9 mouse cellular contexts compared by ENCODE assay signal in genomic region chr7:109438781-109439591, GRCm38 (mm10). TPM values are rescaled to one million over a fixed set of nuclear protein-coding genes. Genes with fewer than 3 reads are reported as not detected.
DNase-seq lines count a peak whose midpoint lies in the region; TF ChIP-seq lines count a peak whose summit lies in the region.
"Had no signal": no experiment of that assay in that cellular context is flagged by ENCODE, and none has a peak within 500 bp of the region (broad histone marks: within the 10 kb centered on the region; RNA-seq: fewer than 3 reads in every experiment).

TSS of gene Stk33 (minus strand) at chr7:109439081.

- H3K27me3 ChIP-seq in embryonic facial prominence, embryonic 10.5 days (replicated peaks; ENCODE audit: low read depth, poor library complexity, severe bottlenecking), result peaks cover 50% of the 10 kb centered on the region

- H3K36me3 ChIP-seq in embryonic facial prominence, embryonic 10.5 days (replicated peaks), result no peaks in the 10 kb centered on the region

- peak within 1 kb of the TSS; percentile 63 for H3K4me3 ChIP-seq in embryonic facial prominence, embryonic 10.5 days
- H3K4me3 ChIP-seq in lung, adult 2 months (replicated peaks; ENCODE audit: extremely low read depth, low read depth, low read length), result peak within 1 kb of the TSS; percentile 37
- H3K4me3 ChIP-seq in olfactory bulb, adult 2 months (ENCODE audit: insufficient read depth, low read depth, low read length), result peak within 1 kb of the TSS; percentile 49

- peak within 1 kb of the TSS; percentile 88 for H3K27ac ChIP-seq in embryonic facial prominence, embryonic 10.5 days (replicated peaks)
- H3K27ac ChIP-seq in olfactory bulb, adult 2 months (ENCODE audit: insufficient read depth, low read depth, low read length), result no peak within 1 kb of the TSS

- no peak for TF ChIP-seq POLR2A in lung, adult 2 months (IDR thresholded peaks at IDR 0.05; ENCODE audit: borderline replicate concordance, extremely low read depth, low read depth, low read length)
- TF ChIP-seq POLR2A in olfactory bulb, adult 2 months (IDR thresholded peaks at IDR 0.05; ENCODE audit: insufficient read depth, low read depth, low read length), result no peak

- DNase-seq in kidney, adult 9 months, result peak; percentile 7
- no peak for DNase-seq in kidney, adult 18-20 months
- DNase-seq in embryonic facial prominence, embryonic 10.5 days (ENCODE audit: low spot score), result peak; percentile 82
- DNase-seq in heart, adult 8-10 months (ENCODE audit: low spot score), result peak; percentile 63
- DNase-seq in kidney, postnatal 10 days, result peak; percentile 39
- peak; percentile 35 for DNase-seq in lung, adult 2 months
- no peak for DNase-seq in natural killer cell, adult 2 months (ENCODE audit: low spot score in 2 of 2)

- 1% methylated on average over 62 of the region's 62 CpGs for WGBS in embryonic facial prominence, embryonic 10.5 days
- WGBS in lung, adult 2 months, result 3% methylated on average over 62 of the region's 62 CpGs
- WGBS in olfactory bulb, adult 2 months, result 2% methylated on average over 62 of the region's 62 CpGs

- no peaks in the 10 kb centered on the region for H3K9me3 ChIP-seq in embryonic facial prominence, embryonic 10.5 days

- H3K4me1 ChIP-seq in embryonic facial prominence, embryonic 10.5 days, result peaks cover 18% of the 10 kb centered on the region
- H3K4me1 ChIP-seq in lung, adult 2 months (ENCODE audit: control insufficient read depth, insufficient read depth, low read length), result no peaks in the 10 kb centered on the region; the same call in 1 of the 2 replicates
- H3K4me1 ChIP-seq in olfactory bulb, adult 2 months (ENCODE audit: control insufficient read depth, insufficient read depth, low read length), result peaks cover 9% of the 10 kb centered on the region

- no peak for TF ChIP-seq CTCF in lung, adult 2 months (IDR thresholded peaks at IDR 0.05; ENCODE audit: insufficient read depth, low read length)
- no peak for TF ChIP-seq CTCF in olfactory bulb, adult 2 months (IDR thresholded peaks at IDR 0.05; ENCODE audit: insufficient read depth, low read depth, low read length)

RNA-seq across cellular contexts. Expression of gene Stk33, which starts in this region (rescaled TPM):
- polyA plus RNA-seq in embryonic facial prominence, embryonic 10.5 days (2016; fragmentation: Nextera tagmentation; extraction: Ambion mirVana), result 2.3 and 2.8 TPM in 2 replicates
- under 1 TPM in 2 of 4 experiments, not detected in 2; 0.14 to 0.25 TPM for total RNA-seq in heart, adult 8-10 months (2022)
- polyA plus RNA-seq in lung, adult 2 months (2012; rRNA removed), result 2.7 and 3.2 TPM in 2 replicates
- polyA plus RNA-seq in olfactory bulb, adult 2 months (2012; ENCODE audit: insufficient read depth, insufficient read length, low replicate concordance, missing spikeins), result not detected in 2 replicates
- total RNA-seq: MEL had no signal

Comparison
In these comparisons a context has a peak if more than half of its experiments do, and no peak if none do; other contexts are left out.
1. DNase-seq: peak in kidney, adult 9 months (single experiment), embryonic facial prominence, embryonic 10.5 days (single experiment), kidney, postnatal 10 days (single experiment) and lung, adult 2 months (single experiment); none in kidney, adult 18-20 months (single experiment) and natural killer cell, adult 2 months (0 of 2).
2. Peak in DNase-seq in heart, adult 8-10 months; RNA of the gene not detected or under 1 TPM.
3. Peak in every context shown above with its lines, with median percentiles within 50 percentile points of each other: H3K4me3 ChIP-seq.